Mouse (Mus musculus) thymus, adult 2 months (tissue): ENCODE data around the gene Slc37a4.

Source experiments
- CTCF ChIP-seq: fragments of 200-500 bp; IDR thresholded peaks from 2 replicates; pipeline ENCODE4 v1.5.1; 2012; ENCODE audit warnings: mild to moderate bottlenecking, control low read depth, low read length, moderate library complexity, borderline replicate concordance; ENCODE audit not compliant: control insufficient read depth, poor library complexity, insufficient read depth; ENCODE audit errors: extremely low read depth
- POLR2A ChIP-seq: fragments of 200-500 bp; IDR thresholded peaks from 2 replicates; pipeline ENCODE4 v1.6.1; 2012; ENCODE audit warnings: mild to moderate bottlenecking, low read length, control low read depth, moderate library complexity; ENCODE audit not compliant: control insufficient read depth, poor library complexity, insufficient read depth; ENCODE audit errors: extremely low read depth

GRCm38 (mm10) chr9:44378153-44378730, 18.4 kb upstream of the Slc37a4 start:
- TF ChIP-seq CTCF (no peak), POLR2A (no peak)
